Mouse (Mus musculus) layer of hippocampus, adult 2 months (tissue): Measurements from ENCODE around the gene Srgap1. TPM values are rescaled to one million over a fixed set of nuclear protein-coding genes. Genes with fewer than 3 reads are reported as not detected.

ENCODE experiments used
- DNase-seq, 2 experiments: peaks; one replicate each; pipeline ENCODE4 v3.0.0; 2022; ENCODE audit warnings: low spot score in 2 of 2
- H3K27ac ChIP-seq: fragments of 200-600 bp; 2 replicates; pipeline ENCODE4 v1.8.1; 2022
- H3K4me3 ChIP-seq: fragments of 200-600 bp; 2 replicates; pipeline ENCODE4 v1.8.1; 2022; ENCODE audit warnings: mild to moderate bottlenecking
- CTCF ChIP-seq: fragments of 200-600 bp; conservative IDR thresholded peaks from 2 replicates; pipeline ENCODE4 v1.8.1; 2022; ENCODE audit warnings: antibody characterized with exemption, mild to moderate bottlenecking, moderate library complexity
- total RNA-seq, 2 experiments: library from RNA; stranded (reverse); gene quantifications; 2 replicates each; pipeline ENCODE4 v1.2.3; 2021

Gene Srgap1
- total RNA-seq, 2 experiments from 2014 or later: 12.3 to 13.4 TPM

- H3K4me3 ChIP-seq: no peak overlapping the region; the same call in 1 of the 2 replicates
- no peak for TF ChIP-seq CTCF
- H3K27ac ChIP-seq: peak overlapping the region; percentile 55; the same call in 1 of the 2 replicates
- DNase-seq: no peak
Measured at GRCm38 (mm10) chr10:122008370-122008730, 38.8 kb downstream of the Srgap1 start.

- Histone ChIP-seq H3K4me3 (no peak overlapping the region), H3K27ac (no peak overlapping the region)
- DNase-seq: no peak
- TF ChIP-seq CTCF: no peak
Measured at GRCm38 (mm10) chr10:122006606-122007005, 40.5 kb downstream of the Srgap1 start.

- H3K4me3 ChIP-seq: no peak overlapping the region
- H3K27ac ChIP-seq: no peak overlapping the region
- no peak for TF ChIP-seq CTCF
- no peak for DNase-seq
Measured at GRCm38 (mm10) chr10:122006151-122006550, 41.0 kb downstream of the Srgap1 start.

GRCm38 (mm10) chr10:122005560-122005959 lies 41.6 kb downstream of the Srgap1 start:
- DNase-seq: no peak
- no peak overlapping the region for H3K4me3 ChIP-seq
- H3K27ac ChIP-seq: no peak overlapping the region
- no peak for TF ChIP-seq CTCF

GRCm38 (mm10) chr10:122002930-122003329 lies 44.2 kb downstream of the Srgap1 start:
- no peak overlapping the region for H3K4me3 ChIP-seq
- TF ChIP-seq CTCF: no peak
- no peak for DNase-seq
- no peak overlapping the region for H3K27ac ChIP-seq

GRCm38 (mm10) chr10:121998806-121999205 lies 48.3 kb downstream of the Srgap1 start:
- DNase-seq: no peak
- TF ChIP-seq CTCF: no peak
- H3K4me3 ChIP-seq: no peak overlapping the region

GRCm38 (mm10) chr10:121996500-121996899 lies 50.6 kb downstream of the Srgap1 start:
- 0 out of 2 replicates have a peak overlapping the region, but pooled peaks have one; percentile 36 for H3K27ac ChIP-seq
- TF ChIP-seq CTCF: no peak
- DNase-seq: no peak
- H3K4me3 ChIP-seq: no peak overlapping the region

More at GRCm38 (mm10) chr10:121998806-121999205, 48.3 kb downstream of the Srgap1 start:
- no peak overlapping the region for H3K27ac ChIP-seq

GRCm38 (mm10) chr10:121995448-121995847 lies 51.7 kb downstream of the Srgap1 start:
- DNase-seq: no peak
- H3K27ac ChIP-seq: no peak overlapping the region
- TF ChIP-seq CTCF: no peak
- H3K4me3 ChIP-seq: no peak overlapping the region

- TF ChIP-seq CTCF: no peak
- H3K4me3 ChIP-seq: no peak overlapping the region
- H3K27ac ChIP-seq: no peak overlapping the region
- DNase-seq: no peak
Measured at GRCm38 (mm10) chr10:121994660-121995059, 52.5 kb downstream of the Srgap1 start.

GRCm38 (mm10) chr10:121992609-121993008 lies 54.5 kb downstream of the Srgap1 start:
- H3K27ac ChIP-seq: no peak overlapping the region
- no peak for DNase-seq
- no peak overlapping the region for H3K4me3 ChIP-seq
- no peak for TF ChIP-seq CTCF

- DNase-seq: no peak
- TF ChIP-seq CTCF: no peak
- H3K4me3 ChIP-seq: no peak overlapping the region
- no peak overlapping the region for H3K27ac ChIP-seq
Measured at GRCm38 (mm10) chr10:121986997-121987396, 60.1 kb downstream of the Srgap1 start.

GRCm38 (mm10) chr10:121984887-121985286 lies 62.2 kb downstream of the Srgap1 start:
- DNase-seq: no peak
- TF ChIP-seq CTCF: no peak

GRCm38 (mm10) chr10:121983993-121984610 lies 63.0 kb downstream of the Srgap1 start:
- Histone ChIP-seq H3K4me3 (no peak overlapping the region), H3K27ac (no peak overlapping the region)
- DNase-seq: no peak
- TF ChIP-seq CTCF: no peak

More at GRCm38 (mm10) chr10:121984887-121985286, 62.2 kb downstream of the Srgap1 start:
- Histone ChIP-seq H3K4me3 (no peak overlapping the region), H3K27ac (no peak overlapping the region)

- no peak for TF ChIP-seq CTCF
- no peak overlapping the region for H3K27ac ChIP-seq
- no peak for DNase-seq
- H3K4me3 ChIP-seq: no peak overlapping the region
Measured at GRCm38 (mm10) chr10:121975330-121975729, 71.8 kb downstream of the Srgap1 start.
